Mouse (Mus musculus): ENCODE results near the gene Acss3.

DNA sequence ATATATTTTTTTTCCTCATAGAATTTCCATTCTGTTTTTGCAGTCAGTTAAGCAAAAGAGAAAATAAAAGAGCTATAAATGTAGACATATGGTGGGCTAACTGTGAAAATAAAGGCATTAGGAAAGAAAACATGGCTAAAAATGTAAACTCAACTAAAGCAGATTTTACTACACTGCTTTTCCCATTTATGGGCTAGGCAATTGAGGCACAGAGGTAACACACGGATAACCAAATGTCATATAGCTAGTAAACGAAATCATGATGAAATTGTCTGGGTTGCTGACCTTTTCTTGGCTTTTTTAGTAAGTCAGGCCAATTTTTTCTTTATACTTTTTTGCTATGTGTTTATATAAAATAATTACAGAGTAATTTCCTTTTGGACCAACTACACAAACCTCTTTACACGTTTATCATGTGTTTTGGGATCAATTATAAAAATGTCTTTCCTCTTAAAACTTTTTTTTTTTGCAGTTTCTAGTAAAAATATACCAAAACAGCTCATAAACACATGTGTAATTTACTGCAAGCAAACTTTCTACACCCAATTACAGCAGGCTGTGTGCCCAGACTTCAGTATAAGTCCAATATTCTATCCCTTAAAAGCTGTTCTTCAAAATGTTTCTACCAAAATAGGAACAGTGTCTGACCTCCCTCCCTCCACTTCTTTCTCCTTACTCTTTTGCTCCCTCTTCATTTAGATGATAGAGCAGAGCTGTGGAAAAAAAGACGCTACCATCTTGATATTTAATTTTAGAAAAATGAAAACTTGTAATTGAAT is 69.4 kb downstream of the Acss3 start:
- TF ChIP-seq POLR2A (IDR thresholded peaks at IDR 0.05; ENCODE audit: control insufficient read depth, low read depth, low read length) (no peak), CTCF (IDR thresholded peaks at IDR 0.05; ENCODE audit: control insufficient read depth, insufficient read depth, insufficient replicate concordance, low read depth, low read length) (no peak)

Data from testis, adult 2 months (tissue).